Mouse (Mus musculus) stomach, embryonic 15.5 days (tissue): ENCODE data around the gene Abcg1. TPM values are rescaled to one million over a fixed set of nuclear protein-coding genes. Genes with fewer than 3 reads are reported as not detected.

Experiments
- ATAC-seq: fragments of 200-750 bp; cut with Nextera tagmentation; 2 replicates; pipeline ENCODE4 v1.8.0; 2017; ENCODE audit warnings: low read depth, moderate number of reproducible peaks, moderate TSS enrichment; ENCODE audit not compliant: insufficient read depth, low FRiP score
- H3K27ac ChIP-seq: fragments of 300-500 bp; sonication (generic); 2 replicates; pipeline ENCODE4 v1.5.1; 2015; ENCODE audit warnings: mild to moderate bottlenecking, inconsistent platforms
- H3K27me3 ChIP-seq: fragments of 300-500 bp; sonication (generic); replicated peaks from 2 replicates; pipeline ENCODE4 v1.6.1; 2015; ENCODE audit warnings: inconsistent platforms
- H3K36me3 ChIP-seq: fragments of 300-500 bp; sonication (generic); 2 replicates; pipeline ENCODE4 v1.6.1; 2015; ENCODE audit warnings: inconsistent platforms
- H3K4me1 ChIP-seq: fragments of 300-500 bp; sonication (generic); 2 replicates; pipeline ENCODE4 v1.6.1; 2015; ENCODE audit warnings: inconsistent platforms
- H3K4me2 ChIP-seq: fragments of 300-500 bp; sonication (generic); 2 replicates; pipeline ENCODE4 v1.6.1; 2015; ENCODE audit warnings: mild to moderate bottlenecking, inconsistent platforms
- H3K4me3 ChIP-seq: fragments of 300-500 bp; sonication (generic); replicated peaks from 2 replicates; pipeline ENCODE4 v1.5.1; 2015; ENCODE audit warnings: inconsistent platforms
- H3K9ac ChIP-seq: fragments of 300-500 bp; sonication (generic); 2 replicates; pipeline ENCODE4 v1.6.1; 2015; ENCODE audit warnings: inconsistent platforms
- H3K9me3 ChIP-seq: fragments of 300-500 bp; sonication (generic); 2 replicates; pipeline ENCODE4 v1.6.1; 2016; ENCODE audit warnings: inconsistent platforms
- WGBS: fragments of 180-500 bp; shearing (Covaris S2); methylation state at CpG from one replicate; pipeline ENCODE4 v1.1.7; 2015; 5-methylcytosine and 5-hydroxymethylcytosine counted together
- polyA plus RNA-seq: library from polyadenylated mRNA; unstranded; fragments of >200 nt; fragmentation: Nextera tagmentation; extraction: Ambion mirVana; gene quantifications from 2 replicates; pipeline ENCODE4 v1.2.1, GENCODE M21; 2015

Abcg1 gene
- polyA plus RNA-seq, 1 experiment from 2014 or later = 8.4 TPM

DNA sequence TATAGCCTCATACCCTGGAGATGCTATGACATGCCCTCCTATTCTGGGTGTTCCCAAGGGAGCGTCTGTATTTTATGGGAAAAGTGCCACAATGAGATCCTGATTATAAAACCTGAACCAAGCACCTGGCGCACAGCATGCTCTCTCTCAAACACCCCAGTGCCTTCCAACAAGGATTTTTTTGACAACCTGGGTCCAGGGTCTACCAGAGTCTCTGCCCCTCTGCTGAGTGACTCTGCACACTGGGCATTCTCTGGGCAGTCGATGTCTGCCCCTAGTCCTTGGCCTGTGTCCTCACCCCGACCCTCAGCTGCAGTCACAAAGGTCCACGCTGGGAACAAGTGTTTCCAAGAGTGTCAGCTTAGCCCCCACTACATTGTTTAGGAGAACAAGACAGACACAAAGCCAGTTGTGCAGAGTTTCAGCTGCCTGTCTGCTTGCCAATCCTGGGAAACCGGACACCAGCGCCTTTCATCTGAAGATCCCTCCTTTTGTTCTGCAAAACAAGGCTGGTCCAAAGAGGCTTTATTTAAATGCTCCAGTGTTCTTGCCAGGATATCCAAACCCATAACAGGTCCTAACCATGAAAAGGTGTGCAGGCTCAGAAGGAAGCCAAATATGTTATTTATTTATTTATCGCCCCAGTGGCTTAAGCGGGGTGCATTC is 55.8 kb downstream of the Abcg1 start:
- H3K27me3 ChIP-seq = no peaks in the 10 kb centered on the region
- no peak overlapping the region for H3K27ac ChIP-seq
- no peak overlapping the region for H3K9ac ChIP-seq
- no peak overlapping the region for H3K4me2 ChIP-seq
- no peaks in the 10 kb centered on the region for H3K9me3 ChIP-seq
- H3K36me3 ChIP-seq = no peaks in the 10 kb centered on the region
- no peaks in the 10 kb centered on the region for H3K4me1 ChIP-seq
- ATAC-seq = no peak
- 68% methylated on average over 9 of the region's 9 CpGs for WGBS
- no peak overlapping the region for H3K4me3 ChIP-seq

DNA sequence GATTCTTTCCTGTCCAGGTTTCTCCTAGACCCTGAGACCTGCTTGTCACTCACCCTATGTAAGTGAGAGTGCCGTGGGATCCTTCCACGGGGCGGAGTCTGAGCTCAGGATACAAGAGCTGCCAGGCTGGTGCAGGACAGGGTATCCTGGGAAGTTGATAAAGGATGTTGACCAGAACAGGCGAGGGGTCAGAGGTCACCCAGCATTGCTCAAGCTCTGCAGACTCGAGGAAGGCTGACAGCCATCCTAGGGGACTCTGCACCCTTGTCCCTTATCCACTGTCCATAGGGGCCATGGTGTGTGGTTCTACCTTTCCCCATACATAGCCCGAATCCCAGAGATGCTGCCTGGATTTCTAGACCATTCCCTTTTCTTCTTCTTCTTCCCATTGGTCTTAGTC is 58.6 kb downstream of the Abcg1 start:
- no peaks in the 10 kb centered on the region for H3K4me1 ChIP-seq
- H3K4me2 ChIP-seq = no peak overlapping the region
- no peaks in the 10 kb centered on the region for H3K36me3 ChIP-seq
- H3K4me3 ChIP-seq = no peak overlapping the region
- no peaks in the 10 kb centered on the region for H3K9me3 ChIP-seq
- H3K27me3 ChIP-seq = no peaks in the 10 kb centered on the region
- no peak overlapping the region for H3K27ac ChIP-seq
- no peak overlapping the region for H3K9ac ChIP-seq
- 50% methylated on average over 6 of the region's 6 CpGs for WGBS
- no peak for ATAC-seq

DNA sequence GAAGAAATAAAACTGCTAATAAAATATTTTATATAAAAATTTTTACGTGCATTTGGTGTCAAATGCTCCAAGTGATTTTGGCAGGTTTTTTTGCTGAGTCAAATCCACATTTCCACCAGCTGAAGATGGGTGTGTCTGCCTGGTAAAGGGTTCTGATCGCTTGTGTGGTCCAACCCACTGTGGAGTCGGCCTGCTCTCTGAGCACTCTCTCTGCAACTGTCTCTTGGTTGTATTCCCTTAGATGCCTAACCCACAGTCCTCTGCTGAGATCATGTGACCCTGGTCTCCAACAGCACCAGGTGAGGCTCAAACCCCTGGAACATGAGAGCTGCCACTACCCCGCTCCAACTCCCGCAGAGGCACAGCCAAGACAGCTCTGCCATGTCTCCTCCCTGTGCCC is 60.5 kb downstream of the Abcg1 start:
- H3K9me3 ChIP-seq = no peaks in the 10 kb centered on the region
- H3K4me2 ChIP-seq = no peak overlapping the region
- H3K27me3 ChIP-seq = no peaks in the 10 kb centered on the region
- no peaks in the 10 kb centered on the region for H3K36me3 ChIP-seq
- no peak for ATAC-seq
- 87% methylated on average over 5 of the region's 5 CpGs for WGBS
- H3K4me1 ChIP-seq = no peaks in the 10 kb centered on the region
- no peak overlapping the region for H3K4me3 ChIP-seq
- no peak overlapping the region for H3K9ac ChIP-seq
- no peak overlapping the region for H3K27ac ChIP-seq

DNA sequence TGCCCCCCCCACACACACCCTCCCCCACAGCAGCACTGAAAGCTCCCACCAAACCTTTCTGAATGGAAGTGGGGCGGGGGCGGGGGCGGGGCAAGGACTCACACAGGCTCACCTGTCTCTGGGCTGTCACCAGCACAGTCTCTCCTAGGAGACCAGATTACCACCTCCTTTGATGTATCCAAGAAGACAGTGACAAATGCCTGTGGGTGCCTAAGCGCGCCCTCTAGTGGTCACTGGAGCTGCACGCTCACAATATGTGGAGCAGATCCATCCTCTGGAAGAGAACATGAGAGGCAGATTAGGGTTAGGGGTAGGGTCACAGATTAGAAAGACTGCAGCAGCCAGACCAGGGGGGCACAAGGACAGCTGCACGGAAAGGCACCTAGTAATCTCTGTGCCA is 62.0 kb downstream of the Abcg1 start:
- 4% methylated on average over 7 of the region's 7 CpGs for WGBS
- Histone ChIP-seq H3K9ac (no peak overlapping the region), H3K36me3 (no peaks in the 10 kb centered on the region), H3K9me3 (no peaks in the 10 kb centered on the region), H3K27me3 (no peaks in the 10 kb centered on the region), H3K27ac (no peak overlapping the region), H3K4me2 (no peak overlapping the region), H3K4me3 (no peak overlapping the region), H3K4me1 (no peaks in the 10 kb centered on the region)
- no peak for ATAC-seq

DNA sequence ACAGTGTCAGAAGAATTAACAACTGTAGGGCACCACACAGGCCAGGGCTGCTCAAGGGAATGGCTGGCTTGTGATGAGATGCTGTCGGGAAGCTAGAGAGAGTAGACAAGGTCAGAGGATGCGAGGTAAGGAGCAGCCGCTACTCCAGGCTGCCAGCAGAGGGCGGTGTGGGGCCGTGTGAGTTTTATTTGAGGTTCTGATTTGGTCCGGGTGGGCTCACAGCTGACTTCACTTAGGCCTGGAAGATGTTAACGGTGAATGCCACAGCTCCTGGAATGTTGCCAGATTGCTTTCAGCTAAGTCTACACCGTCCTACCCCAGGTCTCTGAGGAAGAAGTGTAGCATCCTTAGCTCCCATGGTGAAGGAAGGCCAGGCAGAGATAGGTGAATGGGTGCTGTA is 64.5 kb downstream of the Abcg1 start:
- Histone ChIP-seq H3K4me3 (no peak overlapping the region), H3K4me2 (no peak overlapping the region), H3K27me3 (no peaks in the 10 kb centered on the region), H3K9me3 (no peaks in the 10 kb centered on the region), H3K27ac (no peak overlapping the region), H3K9ac (no peak overlapping the region), H3K4me1 (no peaks in the 10 kb centered on the region), H3K36me3 (no peaks in the 10 kb centered on the region)
- 4% methylated on average over 8 of the region's 8 CpGs for WGBS
- no peak for ATAC-seq

DNA sequence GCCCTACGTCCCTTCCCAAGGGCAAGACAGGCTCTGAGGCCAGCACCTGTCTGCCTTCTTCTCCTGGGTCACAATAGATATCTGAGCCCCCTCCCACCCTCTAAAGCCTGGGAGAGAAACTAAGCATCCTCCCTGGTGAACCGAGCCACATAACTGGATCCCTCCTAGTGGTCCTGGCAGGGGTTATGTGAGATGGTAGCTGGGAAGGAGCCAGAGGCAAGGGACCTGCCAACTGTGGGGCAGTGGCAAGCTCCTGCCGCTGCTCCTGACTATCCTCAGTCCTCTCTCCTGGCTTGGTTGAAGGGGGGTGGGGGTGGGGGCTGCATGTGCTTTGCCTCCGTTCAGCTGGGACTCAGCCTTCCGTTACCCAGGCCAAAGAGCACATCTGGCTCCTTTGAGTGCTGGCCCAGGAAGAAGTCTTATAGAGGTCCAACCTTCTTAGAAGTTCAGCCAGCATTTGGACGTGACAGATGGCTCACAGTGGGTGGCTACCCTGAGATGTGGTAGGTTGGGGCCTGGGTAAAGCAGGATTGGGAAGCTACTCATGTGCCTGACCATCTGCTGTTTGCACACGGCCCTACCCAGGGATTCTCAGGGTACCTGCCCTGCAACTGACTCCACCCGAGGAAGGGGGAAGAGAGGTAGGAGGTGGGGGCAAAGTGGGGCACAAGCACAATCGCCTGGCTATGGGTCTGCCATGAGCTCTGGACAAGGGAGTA is 68.2 kb downstream of the Abcg1 start:
- Histone ChIP-seq H3K36me3 (no peaks in the 10 kb centered on the region), H3K4me2 (no peak overlapping the region), H3K27me3 (no peaks in the 10 kb centered on the region), H3K4me1 (no peaks in the 10 kb centered on the region), H3K27ac (no peak overlapping the region), H3K9me3 (no peaks in the 10 kb centered on the region), H3K9ac (no peak overlapping the region), H3K4me3 (no peak overlapping the region)
- WGBS = 42% methylated on average over 9 of the region's 9 CpGs
- no peak for ATAC-seq

DNA sequence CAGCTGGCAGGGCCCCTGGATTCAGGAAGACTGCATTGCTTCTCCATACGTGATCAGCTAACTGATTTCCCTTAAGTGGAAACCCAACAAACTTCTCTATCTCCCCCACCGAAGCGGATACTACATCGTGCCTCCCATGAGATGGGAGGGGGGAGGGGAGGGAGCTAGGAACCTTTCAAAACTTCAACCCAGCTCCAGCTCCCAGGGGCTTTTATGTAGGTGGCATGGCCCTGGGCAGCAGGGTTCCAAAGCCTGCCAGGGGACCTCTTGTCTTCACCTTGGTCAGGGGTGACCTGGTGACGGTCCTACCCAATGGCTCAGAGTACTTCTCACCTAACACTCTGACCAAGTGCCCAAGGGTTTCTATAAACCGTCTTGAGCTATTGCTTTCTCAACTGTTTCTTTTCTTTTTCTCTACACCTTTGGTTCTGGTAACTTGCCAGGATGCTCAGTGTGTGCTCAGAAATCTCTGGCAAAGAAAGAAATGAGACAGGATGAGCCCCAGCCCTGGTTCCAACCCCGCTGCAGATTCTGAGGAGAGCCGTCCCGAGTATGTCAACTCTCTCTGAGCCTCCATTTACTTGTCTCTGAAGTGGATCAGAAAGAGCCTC is 71.3 kb downstream of the Abcg1 start:
- H3K4me2 ChIP-seq = no peak overlapping the region
- WGBS = 81% methylated on average over 9 of the region's 9 CpGs

DNA sequence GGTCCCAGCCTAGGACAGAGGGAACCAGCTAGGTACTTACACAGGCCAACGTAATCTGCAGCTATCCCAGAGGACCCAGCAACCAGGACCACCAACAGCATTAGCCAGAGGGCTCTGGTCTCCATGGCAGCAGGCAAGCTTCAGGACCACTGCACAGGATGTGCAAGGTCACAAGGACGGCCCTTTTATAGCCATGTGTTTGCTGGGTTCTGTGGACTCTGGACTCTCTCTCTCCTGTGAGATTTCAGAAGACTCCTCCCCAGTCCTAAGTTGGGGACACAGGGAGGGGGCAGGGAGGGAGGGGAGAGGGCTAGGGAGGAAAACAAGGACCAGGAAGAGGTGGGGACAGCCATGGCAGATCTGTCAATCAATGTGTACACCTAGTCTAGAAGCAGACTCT is 72.0 kb downstream of the Abcg1 start, which contains the start of gene Tff3:
TSS of gene Tff3 (minus strand) at position 195 of the 400 bp plus-strand sequence.
- no peak within 1 kb of the TSS for H3K9ac ChIP-seq
- H3K4me1 ChIP-seq = no peaks in the 10 kb centered on the region
- no peaks in the 10 kb centered on the region for H3K36me3 ChIP-seq
- 27% methylated on average over 2 of the region's 2 CpGs for WGBS
- H3K27me3 ChIP-seq = no peaks in the 10 kb centered on the region
- H3K4me3 ChIP-seq = no peak within 1 kb of the TSS
- ATAC-seq = peak; percentile 49
- no peak within 1 kb of the TSS for H3K27ac ChIP-seq
- no peak within 1 kb of the TSS for H3K4me2 ChIP-seq
- H3K9me3 ChIP-seq = no peaks in the 10 kb centered on the region

More for the DNA sequence above, 71.3 kb downstream of the Abcg1 start:
- Histone ChIP-seq H3K4me3 (no peak overlapping the region), H3K27me3 (no peaks in the 10 kb centered on the region), H3K9me3 (no peaks in the 10 kb centered on the region), H3K36me3 (no peaks in the 10 kb centered on the region), H3K9ac (no peak overlapping the region), H3K27ac (no peak overlapping the region), H3K4me1 (no peaks in the 10 kb centered on the region)
- ATAC-seq = no peak

DNA sequence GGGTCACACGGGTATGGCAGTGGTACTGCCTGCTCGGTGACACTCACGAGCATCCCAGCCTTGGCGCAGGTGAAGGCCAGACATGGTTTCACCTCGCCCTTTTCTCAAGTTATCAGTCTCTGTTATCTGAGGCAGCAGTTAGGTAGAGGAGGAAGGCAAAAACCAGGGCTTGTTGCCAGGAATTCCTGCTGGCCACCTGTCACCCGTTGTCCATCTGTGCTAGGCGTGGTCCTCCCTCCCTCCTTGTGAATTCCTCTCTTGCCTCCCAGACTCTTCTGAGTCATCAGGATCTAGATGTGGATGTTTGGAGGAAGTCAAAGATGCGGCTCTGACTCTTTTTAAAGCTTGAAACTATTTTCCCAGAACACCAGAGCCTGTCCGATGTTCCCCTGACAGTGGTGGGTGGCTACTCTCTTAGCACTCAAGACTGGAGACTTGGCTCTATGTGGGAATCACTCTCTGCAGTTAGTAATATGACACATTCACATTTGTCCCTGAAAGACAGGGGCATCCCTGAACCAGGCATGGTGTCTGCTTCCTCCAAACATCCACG is 73.9 kb downstream of the Abcg1 start:
- H3K36me3 ChIP-seq = no peaks in the 10 kb centered on the region
- 73% methylated on average over 10 of the region's 10 CpGs for WGBS
- no peaks in the 10 kb centered on the region for H3K9me3 ChIP-seq
- no peak overlapping the region for H3K27ac ChIP-seq
- ATAC-seq = no peak
- H3K4me2 ChIP-seq = no peak overlapping the region
- no peak overlapping the region for H3K9ac ChIP-seq
- 0 out of 2 replicates have a peak, but pooled peaks cover 3% of the 10 kb centered on the region for H3K4me1 ChIP-seq
- no peaks in the 10 kb centered on the region for H3K27me3 ChIP-seq
- no peak overlapping the region for H3K4me3 ChIP-seq

DNA sequence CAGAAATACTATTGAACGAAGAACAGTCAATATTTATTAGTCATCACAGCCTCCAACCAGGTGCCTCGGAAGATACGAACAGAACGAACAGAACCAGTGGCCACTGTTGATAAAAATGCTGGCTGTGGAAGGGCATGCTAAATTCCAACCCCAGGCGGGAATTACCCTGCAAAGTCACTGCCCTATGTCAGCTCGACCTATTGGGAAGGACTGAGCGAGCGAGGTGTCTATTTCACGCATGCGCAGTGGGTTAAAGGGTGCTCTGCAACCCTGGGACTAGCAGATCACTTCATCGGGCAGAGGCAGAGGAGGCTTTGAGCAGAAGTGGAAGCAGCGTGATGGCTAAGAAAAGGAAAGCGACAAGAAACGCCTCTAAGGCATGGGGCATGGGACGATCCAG is 76.3 kb downstream of the Abcg1 start:
- Histone ChIP-seq H3K36me3 (no peaks in the 10 kb centered on the region), H3K4me3 (no peak overlapping the region), H3K9ac (no peak overlapping the region), H3K9me3 (no peaks in the 10 kb centered on the region), H3K27me3 (no peaks in the 10 kb centered on the region), H3K27ac (no peak overlapping the region), H3K4me2 (peak overlapping the region; percentile 19), H3K4me1 (0 out of 2 replicates have a peak, but pooled peaks cover 3% of the 10 kb centered on the region)
- 53% methylated on average over 15 of the region's 15 CpGs for WGBS
- peak; percentile 48; the same call in 1 of the 2 replicates for ATAC-seq

DNA sequence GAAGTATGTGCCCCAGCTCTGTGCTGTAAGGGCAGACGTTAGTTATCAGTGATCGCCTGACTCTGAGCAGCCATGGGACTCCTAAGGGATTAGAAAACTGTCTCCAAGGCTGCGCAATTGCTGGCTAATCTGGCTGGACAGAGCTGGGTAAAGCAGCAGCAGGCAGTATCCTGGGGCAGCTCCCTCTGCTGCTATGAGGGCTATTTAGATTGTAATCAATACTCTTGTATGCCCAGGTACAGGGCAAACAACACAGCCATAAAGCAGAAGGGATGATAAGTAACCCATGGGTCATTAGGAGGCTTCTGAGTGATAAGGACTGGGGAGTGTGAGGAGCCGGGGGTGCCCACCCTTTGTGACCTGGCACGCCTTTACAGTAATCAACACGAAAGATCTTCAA is 77.4 kb downstream of the Abcg1 start:
- no peak overlapping the region for H3K27ac ChIP-seq
- H3K9ac ChIP-seq = no peak overlapping the region
- H3K36me3 ChIP-seq = no peaks in the 10 kb centered on the region
- no peaks in the 10 kb centered on the region for H3K9me3 ChIP-seq
- no peak overlapping the region for H3K4me2 ChIP-seq
- H3K4me1 ChIP-seq = 0 out of 2 replicates have a peak, but pooled peaks cover 3% of the 10 kb centered on the region
- no peak overlapping the region for H3K4me3 ChIP-seq
- no peaks in the 10 kb centered on the region for H3K27me3 ChIP-seq
- WGBS = 60% methylated on average over 6 of the region's 6 CpGs
- ATAC-seq = no peak

DNA sequence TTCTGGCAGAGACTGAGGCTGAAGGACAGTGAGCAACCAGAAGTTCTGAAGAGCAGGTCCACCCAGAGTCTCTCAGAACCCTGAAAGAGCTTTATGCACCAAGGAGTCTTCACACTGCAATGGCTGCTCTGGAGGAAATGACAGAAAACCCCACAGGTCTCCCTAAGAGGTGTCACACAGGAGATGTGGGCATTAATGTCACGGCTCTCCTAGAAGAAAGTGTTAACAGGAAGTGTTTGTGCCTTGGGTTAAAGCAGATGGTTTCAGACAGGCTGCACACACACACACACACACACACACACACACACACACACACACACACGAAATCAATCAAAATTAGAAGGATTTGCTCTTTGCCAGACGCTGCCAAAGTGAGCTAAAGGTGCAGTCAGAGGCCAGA is 78.8 kb downstream of the Abcg1 start:
- Histone ChIP-seq H3K27me3 (no peaks in the 10 kb centered on the region), H3K27ac (no peak overlapping the region), H3K9me3 (no peaks in the 10 kb centered on the region), H3K4me2 (no peak overlapping the region), H3K36me3 (no peaks in the 10 kb centered on the region), H3K9ac (no peak overlapping the region), H3K4me3 (no peak overlapping the region), H3K4me1 (0 out of 2 replicates have a peak, but pooled peaks cover 3% of the 10 kb centered on the region)
- no peak for ATAC-seq
- 41% methylated on average over 3 of the region's 3 CpGs for WGBS
